12 mouse cellular contexts compared by ENCODE assay signal in genomic region chr2:18992512-18993510, GRCm38 (mm10). TPM values are rescaled to one million over a fixed set of nuclear protein-coding genes. Genes with fewer than 3 reads are reported as not detected.
DNase-seq lines count a peak whose midpoint lies in the region; ATAC-seq and TF ChIP-seq lines count a peak whose summit lies in the region.
"Had no signal": no experiment of that assay in that cellular context is flagged by ENCODE, and none has a peak within 500 bp of the region (broad histone marks: within the 10 kb centered on the region; RNA-seq: fewer than 3 reads in every experiment).

No protein-coding gene starts in this region.

- H3K4me2 ChIP-seq in stomach, embryonic 14.5 days (replicated peaks; ENCODE audit: low read depth, low read length): no peak overlapping the region
- H3K4me2 ChIP-seq in stomach, postnatal 0 days (replicated peaks; ENCODE audit: low read depth): no peak overlapping the region
- peak overlapping the region; percentile 51 for H3K4me2 ChIP-seq in liver, embryonic 13.5 days
- H3K4me2 ChIP-seq: neural tube, embryonic 13.5 days had no signal

- H3K9ac ChIP-seq in stomach, embryonic 14.5 days (replicated peaks; ENCODE audit: low read depth, low read length): no peak overlapping the region
- no peak overlapping the region for H3K9ac ChIP-seq in stomach, postnatal 0 days (ENCODE audit: low read length)
- H3K9ac ChIP-seq in liver, embryonic 13.5 days: peak overlapping the region; percentile 27
- H3K9ac ChIP-seq: neural tube, embryonic 13.5 days had no signal

- 72% methylated on average over 7 of the region's 7 CpGs for WGBS in stomach, embryonic 14.5 days
- 61% methylated on average over 7 of the region's 7 CpGs for WGBS in stomach, postnatal 0 days
- WGBS in liver, embryonic 13.5 days (ENCODE audit: insufficient replicate concordance): 21% methylated on average over 7 of the region's 7 CpGs

- H3K27ac ChIP-seq in stomach, embryonic 14.5 days (ENCODE audit: low read length): no peak overlapping the region
- no peak overlapping the region for H3K27ac ChIP-seq in stomach, postnatal 0 days (replicated peaks)
- peak overlapping the region; percentile 81 for H3K27ac ChIP-seq in liver, embryonic 13.5 days
- H3K27ac ChIP-seq: macrophage; neural tube, embryonic 13.5 days had no signal

- no peaks in the 10 kb centered on the region for H3K36me3 ChIP-seq in stomach, embryonic 14.5 days (ENCODE audit: control insufficient read depth, insufficient read depth, low read length)
- H3K36me3 ChIP-seq in stomach, postnatal 0 days (ENCODE audit: control insufficient read depth, insufficient read depth, low read length): no peaks in the 10 kb centered on the region
- 0 out of 2 replicates have a peak, but pooled peaks cover 4% of the 10 kb centered on the region for H3K36me3 ChIP-seq in liver, embryonic 13.5 days
- H3K36me3 ChIP-seq: neural tube, embryonic 13.5 days had no signal

- DNase-seq in stomach, postnatal 0 days (ENCODE audit: low spot score): no peak
- peak; percentile 74 for DNase-seq in liver, embryonic 13.5 days
- DNase-seq in gastrocnemius, postnatal 25 days: no peak
- no peak for DNase-seq in left cerebral cortex, postnatal 36 days (ENCODE audit: low spot score in 2 of 2)
- no peak for DNase-seq in left cerebral cortex, adult 18-20 months (ENCODE audit: low spot score in 2 of 2)
- DNase-seq: cerebellum, adult 8-10 months; right cerebral cortex, postnatal 4 days had no signal

- H3K4me1 ChIP-seq in stomach, embryonic 14.5 days (ENCODE audit: control insufficient read depth, insufficient read depth, low read length): peaks cover 8% of the 10 kb centered on the region; the same call in 1 of the 2 replicates
- H3K4me1 ChIP-seq in stomach, postnatal 0 days (replicated peaks; ENCODE audit: control insufficient read depth, insufficient read depth): no peaks in the 10 kb centered on the region
- peaks cover 68% of the 10 kb centered on the region for H3K4me1 ChIP-seq in liver, embryonic 13.5 days (replicated peaks)

- no peak for TF ChIP-seq CTCF in stomach, postnatal 0 days (IDR thresholded peaks at IDR 0.05; ENCODE audit: low read depth)

- intact Hi-C loops in left cerebral cortex, postnatal 36 days (cut with DNase I): loop anchor here (10.0 kb wide), 1 partner anchor 598 kb away; the partner anchor contains the start of gene Dnajc1

- 0 out of 2 replicates have a peak, but pooled peaks cover under 1% of the 10 kb centered on the region for H3K9me3 ChIP-seq in stomach, embryonic 14.5 days (ENCODE audit: control insufficient read depth, low read depth, low read length)
- H3K9me3 ChIP-seq in stomach, postnatal 0 days (ENCODE audit: control insufficient read depth, low read length): no peaks in the 10 kb centered on the region
- no peaks in the 10 kb centered on the region for H3K9me3 ChIP-seq in liver, embryonic 13.5 days (replicated peaks)

- H3K4me3 ChIP-seq in stomach, embryonic 14.5 days (ENCODE audit: low read depth, low read length): no peak overlapping the region
- H3K4me3 ChIP-seq in stomach, postnatal 0 days (ENCODE audit: low read depth, low read length): no peak overlapping the region
- peak overlapping the region; percentile 16 for H3K4me3 ChIP-seq in liver, embryonic 13.5 days (replicated peaks)
- H3K4me3 ChIP-seq: neural tube, embryonic 13.5 days had no signal

- peak; percentile 69; the same call in 1 of the 2 replicates for ATAC-seq in stomach, embryonic 14.5 days (ENCODE audit: insufficient number of reproducible peaks, insufficient read depth, low FRiP score, low read depth)
- no peak for ATAC-seq in stomach, postnatal 0 days (ENCODE audit: low FRiP score, low TSS enrichment)
- ATAC-seq in common myeloid progenitor, adult 5-6 weeks (replicated peaks; ENCODE audit: low read depth, poor library complexity, severe bottlenecking): peak; percentile 67
- peak; percentile 89 for ATAC-seq in liver, embryonic 13.5 days (ENCODE audit: low read depth)

- no peak for TF ChIP-seq EP300 in stomach, postnatal 0 days (optimal IDR thresholded peaks at IDR 0.05)

- H3K27me3 ChIP-seq in stomach, embryonic 14.5 days (ENCODE audit: control insufficient read depth, insufficient read depth, low read length): no peaks in the 10 kb centered on the region
- H3K27me3 ChIP-seq in stomach, postnatal 0 days (ENCODE audit: control insufficient read depth, insufficient read depth, low read length): no peaks in the 10 kb centered on the region
- no peaks in the 10 kb centered on the region for H3K27me3 ChIP-seq in liver, embryonic 13.5 days
- H3K27me3 ChIP-seq: neural tube, embryonic 13.5 days had no signal

RNA-seq across cellular contexts. Expression of gene Pip4k2a, which starts 5.1 kb away (rescaled TPM):
- polyA plus RNA-seq in stomach, embryonic 14.5 days (2014; fragmentation: Nextera tagmentation; extraction: Ambion mirVana): 14.8 and 14.9 TPM in 2 replicates
- 4.5 and 4.8 TPM in 2 replicates for polyA plus RNA-seq in stomach, postnatal 0 days (2015; fragmentation: Nextera tagmentation; extraction: Ambion mirVana)
- total RNA-seq in common myeloid progenitor, adult 5-6 weeks (2017): 30.1 and 51.8 TPM in 2 replicates
- polyA plus RNA-seq in liver, embryonic 13.5 days (2015; fragmentation: Nextera tagmentation; extraction: Ambion mirVana): 15.8 and 18.8 TPM in 2 replicates
- 1 to 10 TPM; 4.0 TPM for total RNA-seq in gastrocnemius, postnatal 25 days (2021)
- total RNA-seq in left cerebral cortex, postnatal 36 days (2021): 10 to 100 TPM; 50.8 to 56.2 TPM
- total RNA-seq in left cerebral cortex, adult 18-20 months (2021): 10 to 100 TPM; 55.5 to 56.2 TPM

RNA-seq across cellular contexts. Expression of gene 4930426L09Rik, which starts 5.3 kb away (rescaled TPM):
- polyA plus RNA-seq in stomach, embryonic 14.5 days (2014; fragmentation: Nextera tagmentation; extraction: Ambion mirVana): 0.57 and 0.72 TPM in 2 replicates
- polyA plus RNA-seq in stomach, postnatal 0 days (2015; fragmentation: Nextera tagmentation; extraction: Ambion mirVana): 0.44 and 0.93 TPM in 2 replicates
- total RNA-seq in common myeloid progenitor, adult 5-6 weeks (2017): not detected in 2 replicates
- polyA plus RNA-seq in liver, embryonic 13.5 days (2015; fragmentation: Nextera tagmentation; extraction: Ambion mirVana): 0.17 and 0.22 TPM in 2 replicates
- under 1 TPM in 1 of 2 experiments, not detected in 1; 0.18 TPM for total RNA-seq in gastrocnemius, postnatal 25 days (2021)
- total RNA-seq in left cerebral cortex, postnatal 36 days (2021): 1 to 10 TPM in 1 of 2 experiments, under 1 TPM in 1; 0.72 to 1.0 TPM
- 1 to 10 TPM in 1 of 2 experiments, under 1 TPM in 1; 1.00 to 1.1 TPM for total RNA-seq in left cerebral cortex, adult 18-20 months (2021)
- total RNA-seq: heart, adult 18-20 months had no signal
